Mouse (Mus musculus) thymus, postnatal 10 days (tissue): Measurements from ENCODE around the gene Tecrl.

Source experiments
- DNase-seq, 2 experiments: peaks; one replicate each; pipeline ENCODE4 v3.0.0; 2021; ENCODE audit warnings: low spot score in 2 of 2

Tecrl gene

DNA sequence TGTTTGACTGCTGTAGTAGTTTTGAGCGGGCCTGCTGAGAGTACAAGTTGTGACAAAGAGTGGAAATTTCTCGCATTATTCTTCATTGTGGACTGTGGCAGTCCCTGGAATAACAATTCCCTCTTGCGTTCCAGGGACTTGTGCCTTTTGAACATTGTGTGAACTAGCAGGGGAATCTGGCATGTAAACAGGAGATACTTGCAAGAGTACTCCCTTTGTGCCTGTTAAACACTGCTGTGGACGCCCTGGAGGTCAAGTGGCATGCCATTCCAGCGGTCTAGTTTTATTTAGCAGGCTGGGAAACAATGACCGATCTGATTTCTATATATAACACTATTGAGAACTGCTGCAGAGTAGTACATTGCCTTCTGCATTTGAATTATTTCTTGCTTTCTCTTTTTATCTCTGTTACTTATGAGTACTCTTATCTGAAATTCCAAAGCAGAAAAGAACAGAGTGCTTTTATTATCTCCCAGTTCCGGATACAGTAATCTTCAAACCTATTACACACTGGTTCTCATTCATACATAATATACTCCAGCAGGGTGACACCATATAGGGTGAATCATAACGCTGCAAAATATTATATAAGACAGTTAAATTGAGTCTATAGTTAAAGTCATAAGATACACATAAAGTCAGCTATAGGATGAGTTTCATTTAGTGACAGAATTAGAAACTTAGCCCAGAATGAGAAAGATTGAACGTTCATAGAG, at the start of gene Tecrl:
Gene Tecrl, minus strand, starts transcription at position 350 of the 716 bp plus-strand sequence.
- DNase-seq = no peak

DNA sequence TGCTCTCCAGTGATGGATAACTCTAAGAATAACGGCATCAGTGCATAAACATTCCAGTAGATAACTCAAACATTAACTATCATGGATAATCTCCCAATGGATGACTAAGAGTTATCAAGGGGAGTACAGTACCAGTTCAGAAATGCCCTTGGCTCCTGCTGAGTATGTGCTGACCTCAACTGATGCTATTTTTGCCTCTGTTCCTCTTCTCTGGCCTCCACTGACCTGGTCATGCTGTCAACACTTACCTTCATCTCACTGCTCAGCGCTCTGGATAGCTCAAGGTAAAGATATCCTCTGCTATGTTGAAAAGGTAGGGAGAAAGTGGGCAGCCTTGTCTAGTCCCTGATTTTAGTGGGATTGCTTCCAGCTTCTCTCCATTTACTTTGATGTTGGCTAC, 30.0 kb upstream of the Tecrl start:
- DNase-seq = no peak

DNA sequence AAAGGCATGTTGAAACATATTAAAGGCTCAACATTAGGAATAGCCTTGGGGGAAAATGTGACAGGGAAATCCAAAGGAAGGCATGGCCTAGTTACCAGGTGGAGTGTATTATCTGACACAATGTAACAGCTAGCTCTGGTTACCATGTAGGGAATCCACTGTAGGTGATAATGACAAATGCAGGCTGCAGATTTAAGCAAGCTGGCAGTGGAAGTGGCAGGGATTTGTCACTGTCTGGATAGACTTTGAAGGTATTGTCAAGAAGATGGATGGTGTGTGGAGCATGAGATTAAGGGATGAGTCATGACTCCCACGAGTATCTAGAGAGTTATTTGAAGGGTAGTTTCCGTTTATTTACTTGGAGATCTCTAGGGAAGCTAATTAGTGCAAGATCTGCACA, 3.4 kb downstream of the Tecrl start:
- no peak for DNase-seq

DNA sequence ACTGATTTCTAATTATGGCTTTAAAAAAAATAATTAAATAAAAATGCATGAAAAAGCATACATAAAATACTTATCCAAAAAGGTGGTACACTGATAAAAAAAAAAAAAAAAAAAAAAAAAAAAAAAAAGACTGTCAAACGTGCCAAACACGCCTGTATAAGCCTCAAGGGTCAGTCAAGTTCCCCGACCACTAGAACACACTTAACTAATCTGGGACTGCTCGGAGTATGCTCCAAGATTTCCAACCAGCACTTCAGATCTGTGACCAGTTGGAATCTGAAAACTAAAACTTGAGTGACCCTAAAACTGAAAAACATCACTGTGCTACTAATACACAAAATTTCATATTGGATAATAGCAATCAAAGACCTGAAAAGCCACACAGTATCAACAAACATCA, 15.9 kb downstream of the Tecrl start:
- DNase-seq = no peak

DNA sequence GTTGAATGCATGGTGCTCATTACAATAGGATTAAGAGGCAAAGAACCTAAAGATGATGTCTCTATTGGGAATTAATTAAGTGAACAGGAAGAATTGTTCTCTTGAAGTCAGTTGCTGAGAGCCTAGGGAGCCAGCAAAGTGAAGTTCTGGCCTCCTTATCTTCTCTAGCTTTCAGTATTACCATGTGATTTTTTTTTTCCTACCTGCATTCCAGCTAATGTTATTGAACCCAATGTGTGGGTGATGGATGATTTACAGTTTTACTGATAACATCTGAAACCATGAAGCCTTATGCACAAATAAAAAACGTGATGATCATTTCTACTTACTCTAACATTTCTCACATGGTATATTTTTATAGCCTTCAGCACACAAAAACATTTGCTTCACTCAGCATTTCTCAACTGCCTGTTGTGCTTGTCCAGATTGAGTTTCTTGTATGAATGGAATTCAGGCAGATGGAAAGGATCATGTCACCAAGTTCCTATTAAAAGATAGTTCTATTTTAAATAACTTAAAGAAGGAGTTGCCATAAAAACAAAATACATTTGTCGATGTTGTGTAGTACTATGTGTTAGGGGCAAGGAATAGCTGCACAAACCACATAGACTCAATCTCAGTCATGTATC, 87.7 kb downstream of the Tecrl start:
- DNase-seq = no peak

DNA sequence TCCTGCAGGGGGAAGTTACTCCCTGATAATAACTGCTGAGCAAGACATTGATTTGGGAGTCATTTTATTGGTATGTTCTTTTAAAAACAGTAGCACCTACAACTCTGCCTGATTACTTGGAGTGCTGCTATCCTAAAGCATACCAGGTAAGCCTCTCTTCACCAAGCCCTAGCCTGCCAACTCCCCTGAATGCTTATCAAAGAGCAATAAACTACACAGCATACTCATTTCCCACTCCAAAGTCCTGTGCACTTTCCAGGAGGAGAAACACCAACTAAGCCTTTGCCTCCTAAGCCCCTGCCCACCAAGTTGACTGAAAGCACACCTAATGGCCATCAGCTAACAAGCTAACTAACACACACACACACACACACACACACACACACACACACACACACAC, 94.9 kb downstream of the Tecrl start:
- DNase-seq = no peak

DNA sequence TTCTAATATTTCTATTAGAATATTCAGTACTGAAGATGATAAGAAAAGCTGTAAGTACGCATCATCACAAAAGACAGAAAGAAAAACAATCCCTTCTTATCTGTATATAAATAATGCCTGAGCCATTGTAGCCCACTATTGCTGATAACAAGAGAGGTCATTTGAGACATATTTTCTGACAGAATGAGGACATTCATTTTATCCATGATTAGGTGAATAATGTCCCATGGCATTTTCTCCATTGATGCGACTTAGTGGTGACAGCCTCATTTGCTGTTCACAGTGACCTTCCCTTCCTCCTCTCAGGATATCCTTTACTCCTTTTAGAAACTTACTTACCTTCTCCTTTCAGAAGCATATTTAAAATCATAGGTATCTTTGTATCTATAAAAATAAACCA, 100.9 kb downstream of the Tecrl start:
- DNase-seq = no peak

DNA sequence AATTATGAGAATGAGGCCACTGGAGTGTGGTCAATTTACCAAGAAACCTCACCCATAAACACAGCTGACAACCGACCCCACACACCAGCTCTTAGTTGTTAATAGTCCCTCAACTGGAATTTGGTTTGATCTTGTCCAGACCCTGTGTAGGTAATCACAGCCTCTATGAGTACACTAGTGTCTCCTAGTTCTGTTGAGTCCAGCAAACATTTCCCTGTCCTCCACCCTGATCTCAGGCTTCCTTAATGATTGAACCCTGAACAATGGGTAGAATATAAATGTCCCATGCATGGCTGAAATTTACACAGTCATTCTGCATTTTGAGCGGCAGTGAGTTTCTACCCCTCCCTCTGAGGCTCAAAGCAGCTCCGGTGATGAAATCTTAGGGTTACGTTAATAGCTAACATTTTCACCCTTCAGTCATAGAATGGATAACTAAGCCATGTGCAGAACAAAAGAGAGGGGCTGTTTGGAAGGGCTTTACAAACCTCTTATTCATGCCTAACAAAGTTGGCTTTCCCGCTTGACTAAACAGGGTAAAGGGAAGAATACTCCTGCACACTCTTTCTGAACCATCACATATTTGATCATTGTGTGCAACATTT, 116.0 kb downstream of the Tecrl start:
- no peak for DNase-seq
